Mouse (Mus musculus) small intestine, adult 2 months (tissue): Measurements from ENCODE around the gene Galp.

Experiments used
- CTCF ChIP-seq: fragments of 200-500 bp; IDR thresholded peaks from 2 replicates; pipeline ENCODE4 v1.5.1; 2012; ENCODE audit warnings: low read depth, mild to moderate bottlenecking, control low read depth, inconsistent platforms, low read length, moderate library complexity, mixed read lengths; ENCODE audit not compliant: insufficient replicate concordance, insufficient read length; ENCODE audit errors: extremely low read depth
- POLR2A ChIP-seq: fragments of 200-500 bp; IDR thresholded peaks from 2 replicates; pipeline ENCODE4 v1.6.1; 2012; ENCODE audit warnings: low read depth, mild to moderate bottlenecking, control low read depth, inconsistent platforms, low read length, moderate library complexity

DNA sequence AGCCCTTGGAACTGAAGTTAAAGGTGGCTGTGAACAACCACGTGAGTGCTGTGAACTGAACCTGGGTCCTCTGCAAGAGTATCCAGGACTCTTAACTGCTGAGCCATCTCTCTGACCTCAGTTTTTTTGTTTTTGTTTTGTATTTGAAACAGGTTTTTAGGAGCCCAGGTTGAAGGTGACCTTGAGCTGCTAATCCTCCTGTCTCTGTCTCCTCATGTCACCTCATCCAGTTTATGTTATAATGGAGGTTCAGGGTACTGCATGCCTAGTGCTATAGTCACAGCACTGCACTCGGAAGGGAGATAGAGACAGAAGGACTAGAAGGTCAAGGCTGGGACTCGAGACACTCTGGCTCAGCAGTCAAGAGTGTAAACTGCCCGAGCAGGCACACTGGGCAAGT, 34.7 kb upstream of the Galp start:
- no peak for TF ChIP-seq CTCF
- no peak for TF ChIP-seq POLR2A
